Mouse (Mus musculus): ENCODE results near the gene Nxpe3. TPM values are rescaled to one million over a fixed set of nuclear protein-coding genes. Genes with fewer than 3 reads are reported as not detected.

Gene Nxpe3
- total and polyA plus RNA-seq, 3 experiments, result 2.7 to 4.3 TPM; not detected in 1

DNA sequence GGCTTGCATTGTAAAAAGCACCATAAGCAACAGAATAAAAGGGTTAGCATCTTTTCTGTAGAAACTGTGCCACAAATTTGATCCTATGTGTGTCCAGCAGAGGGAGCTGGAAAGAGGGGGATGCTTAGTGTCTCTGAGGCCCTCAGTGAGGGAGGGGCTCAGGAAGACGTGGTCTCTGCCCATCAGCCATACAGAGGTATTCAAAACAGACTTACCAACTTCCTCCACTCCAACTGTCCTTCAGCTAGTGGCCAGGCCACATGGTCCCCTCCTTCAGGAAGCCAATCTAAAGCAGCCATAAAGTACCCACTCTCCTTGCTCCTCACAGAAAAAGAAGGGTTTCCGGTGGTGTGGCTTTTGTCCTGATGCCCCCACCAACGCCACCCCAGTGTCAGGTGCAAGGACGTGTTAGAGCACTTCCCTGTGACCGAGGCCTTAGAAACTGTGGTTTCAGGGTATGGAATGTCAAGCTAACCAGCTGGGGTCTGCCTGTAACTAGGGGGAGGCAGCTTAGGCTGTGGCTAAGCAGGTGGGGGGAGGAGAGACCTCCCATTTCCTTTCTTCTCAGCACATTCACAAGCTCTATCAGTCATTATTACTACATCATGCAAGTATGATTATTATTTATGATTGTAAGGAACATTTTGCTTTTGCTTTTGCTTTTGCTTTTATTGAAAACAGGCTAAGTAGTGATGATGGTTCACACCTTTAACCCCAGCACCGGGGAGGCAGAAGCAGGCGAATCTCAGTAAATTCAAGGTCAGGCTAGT lies 7.1 kb downstream of the Nxpe3 start:
- no peak for TF ChIP-seq MAZ (IDR thresholded peaks at IDR 0.05; ENCODE audit: low read depth, low read length)
- TF ChIP-seq USF1 (IDR thresholded peaks at IDR 0.05; ENCODE audit: low read depth, low read length), result no peak
- no peak for TF ChIP-seq MXI1 (IDR thresholded peaks at IDR 0.05; ENCODE audit: low read depth, low read length)
- TF ChIP-seq RAD21 (IDR thresholded peaks at IDR 0.05; ENCODE audit: low read depth, low read length), result peak; percentile 17
- no peak for TF ChIP-seq E2F4 (IDR thresholded peaks at IDR 0.05; ENCODE audit: borderline replicate concordance, low read depth, low read length)
- TF ChIP-seq CHD2 (IDR thresholded peaks at IDR 0.05; ENCODE audit: low read length), result no peak
- peak; percentile 62 for TF ChIP-seq SMC3 (IDR thresholded peaks at IDR 0.05; ENCODE audit: low read depth, low read length)
- TF ChIP-seq MAX (IDR thresholded peaks at IDR 0.05; ENCODE audit: low read length), result no peak
- peak; percentile 46 to 64 (median 62) for TF ChIP-seq CTCF (IDR thresholded peaks at IDR 0.05 in 2 of 3, conservative IDR thresholded peaks at IDR 0.05 in 1 of 3; ENCODE audit: control insufficient read depth in 1 of 3, insufficient read depth in 1 of 3, low read depth in 2 of 3, low read length in 3 of 3, poor library complexity in 1 of 3, severe bottlenecking in 1 of 3)
- TF ChIP-seq ZKSCAN1 (IDR thresholded peaks at IDR 0.05; ENCODE audit: low read depth, low read length), result no peak
- TF ChIP-seq UBTF (IDR thresholded peaks at IDR 0.05; ENCODE audit: borderline replicate concordance, insufficient read depth, low read depth, low read length), result no peak
- TF ChIP-seq TCF12 (IDR thresholded peaks at IDR 0.05; ENCODE audit: low read depth, low read length), result no peak
- TF ChIP-seq CHD1 (IDR thresholded peaks at IDR 0.05; ENCODE audit: low read depth, low read length), result no peak
- no peak for TF ChIP-seq ZNF384 (IDR thresholded peaks at IDR 0.05; ENCODE audit: low read depth, low read length)
- no peak for TF ChIP-seq MYB (IDR thresholded peaks at IDR 0.05; ENCODE audit: low read depth, low read length)
- TF ChIP-seq NRF1 (IDR thresholded peaks at IDR 0.05; ENCODE audit: insufficient read depth, low read depth, low read length, poor library complexity, severe bottlenecking), result no peak
- no peak for TF ChIP-seq BHLHE40 (IDR thresholded peaks at IDR 0.05; ENCODE audit: borderline replicate concordance, low read depth, low read length)
- peaks cover 0 to 17% of the 10 kb centered on the region in 2 experiments; a peak in 3 of 4 replicates for H3K36me3 ChIP-seq (ENCODE audit: control insufficient read depth in 1 of 2, insufficient read depth in 2 of 2, low read length in 2 of 2)
- DNase-seq (ENCODE audit: low read depth, low spot score), result peak; percentile 50

DNA sequence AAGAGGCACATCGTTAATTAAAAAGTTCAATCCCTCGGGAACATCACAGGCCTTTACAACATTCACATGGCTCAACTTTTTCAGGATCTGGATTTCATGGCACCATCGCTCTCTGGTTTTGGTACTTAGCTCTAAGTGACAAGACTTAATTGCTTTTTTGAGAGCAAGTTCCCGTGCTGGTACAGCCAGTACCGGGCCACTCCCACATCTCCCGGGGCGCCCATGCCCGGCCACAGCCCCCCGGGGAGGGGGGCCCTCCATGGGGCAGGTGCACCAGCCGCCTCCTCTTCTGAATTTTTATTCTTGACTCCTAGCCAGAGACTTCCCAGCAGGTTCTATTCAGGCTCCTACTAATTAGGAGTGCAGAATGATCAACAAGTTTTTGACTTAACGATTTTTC lies 10.8 kb downstream of the Nxpe3 start:
- Histone ChIP-seq H3K79me2 (ENCODE audit: control insufficient read depth, insufficient read depth, low read length, poor library complexity) (no peaks in the 10 kb centered on the region), H3K27ac (ENCODE audit: control insufficient read depth, low read depth, low read length) (no peak overlapping the region), H3K36me3 (ENCODE audit: control insufficient read depth in 1 of 2, insufficient read depth in 2 of 2, low read length in 2 of 2) (no peaks in the 10 kb centered on the region; a peak in 1 of 4 replicates), H3K4me3 (ENCODE audit: control insufficient read depth in 1 of 2, insufficient read depth in 1 of 2, low read depth in 2 of 2, low read length in 2 of 2) (no peak overlapping the region), H3K9ac (ENCODE audit: control insufficient read depth, low read depth, low read length, poor library complexity, severe bottlenecking) (no peak overlapping the region), H3K27me3 (ENCODE audit: control insufficient read depth in 1 of 2, insufficient read depth in 2 of 2, low read length in 2 of 2) (no peaks in the 10 kb centered on the region), H3K4me1 (ENCODE audit: control insufficient read depth in 1 of 2, insufficient read depth in 2 of 2, low read length in 2 of 2) (no peaks in the 10 kb centered on the region), H3K9me3 (replicated peaks; ENCODE audit: insufficient read depth, low read length) (no peaks in the 10 kb centered on the region)
- DNase-seq (ENCODE audit: low read depth, low spot score), result no peak
- TF ChIP-seq MAZ (IDR thresholded peaks at IDR 0.05; ENCODE audit: low read depth, low read length) (no peak), MAX (IDR thresholded peaks at IDR 0.05; ENCODE audit: low read length) (no peak), TBP (IDR thresholded peaks at IDR 0.05; ENCODE audit: low read depth, low read length) (no peak), ZNF384 (IDR thresholded peaks at IDR 0.05; ENCODE audit: low read depth, low read length) (no peak), CHD2 (IDR thresholded peaks at IDR 0.05; ENCODE audit: low read length) (no peak), EP300 (IDR thresholded peaks at IDR 0.05; ENCODE audit: low read depth in 1 of 2, low read length in 2 of 2) (no peak), SMC3 (IDR thresholded peaks at IDR 0.05; ENCODE audit: low read depth, low read length) (no peak), CTCF (IDR thresholded peaks at IDR 0.05 in 2 of 3, conservative IDR thresholded peaks at IDR 0.05 in 1 of 3; ENCODE audit: control insufficient read depth in 1 of 3, insufficient read depth in 1 of 3, low read depth in 2 of 3, low read length in 3 of 3, poor library complexity in 1 of 3, severe bottlenecking in 1 of 3) (no peak), ZC3H11A (IDR thresholded peaks at IDR 0.05; ENCODE audit: low read depth, low read length) (no peak)

More for the DNA sequence above, 7.1 kb downstream of the Nxpe3 start:
- Histone ChIP-seq H3K4me3 (ENCODE audit: control insufficient read depth in 1 of 2, insufficient read depth in 1 of 2, low read depth in 2 of 2, low read length in 2 of 2) (no peak overlapping the region), H3K9ac (ENCODE audit: control insufficient read depth, low read depth, low read length, poor library complexity, severe bottlenecking) (no peak overlapping the region), H3K27me3 (ENCODE audit: control insufficient read depth in 1 of 2, insufficient read depth in 2 of 2, low read length in 2 of 2) (no peaks in the 10 kb centered on the region), H3K4me1 (ENCODE audit: control insufficient read depth in 1 of 2, insufficient read depth in 2 of 2, low read length in 2 of 2) (peaks cover 7 to 16% of the 10 kb centered on the region in 2 experiments), H3K9me3 (replicated peaks; ENCODE audit: insufficient read depth, low read length) (no peaks in the 10 kb centered on the region), H3K27ac (ENCODE audit: control insufficient read depth, low read depth, low read length) (no peak overlapping the region), H3K79me2 (ENCODE audit: control insufficient read depth, insufficient read depth, low read length, poor library complexity) (no peaks in the 10 kb centered on the region)
